Comparison of ENCODE assay signal across 12 mouse cellular contexts in the genomic region with DNA sequence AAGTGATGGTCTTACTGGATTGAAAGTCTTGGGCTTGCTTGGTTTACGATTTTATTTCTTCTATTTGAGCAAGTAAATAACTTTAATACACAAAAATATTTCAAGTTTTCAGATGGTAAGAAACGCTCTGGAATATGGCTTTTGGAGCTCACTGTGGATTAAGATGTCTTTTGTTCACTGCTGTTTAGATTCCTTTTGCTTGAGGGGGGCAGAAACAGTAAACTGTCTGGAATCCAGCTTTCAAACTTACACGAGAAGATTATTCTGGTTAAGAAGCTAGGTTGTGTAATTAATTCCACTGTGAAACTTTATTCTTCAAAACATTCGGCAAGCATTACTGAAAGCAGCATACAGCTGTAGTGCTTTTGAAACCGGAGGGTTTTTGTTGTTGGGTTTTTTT. TPM values are rescaled to one million over a fixed set of nuclear protein-coding genes. Genes with fewer than 3 reads are reported as not detected.
DNase-seq lines count a peak whose midpoint lies in the region; ATAC-seq and TF ChIP-seq lines count a peak whose summit lies in the region.
"Had no signal": no experiment of that assay in that cellular context is flagged by ENCODE, and none has a peak within 500 bp of the region (broad histone marks: within the 10 kb centered on the region; RNA-seq: fewer than 3 reads in every experiment).

No protein-coding gene starts in this region.

- 57% methylated on average over 5 of the region's 5 CpGs for WGBS in liver, postnatal 0 days (ENCODE audit: insufficient replicate concordance)
- WGBS in forebrain, embryonic 11.5 days, result 12% methylated on average over 5 of the region's 5 CpGs
- WGBS in hindbrain, embryonic 16.5 days, result 15% methylated on average over 5 of the region's 5 CpGs
- 16% methylated on average over 5 of the region's 5 CpGs for WGBS in neural tube, embryonic 14.5 days

- peaks cover 20% of the 10 kb centered on the region for H3K4me1 ChIP-seq in liver, postnatal 0 days (ENCODE audit: insufficient read depth)
- H3K4me1 ChIP-seq in forebrain, embryonic 11.5 days (replicated peaks; ENCODE audit: control insufficient read depth, insufficient read depth, low read length), result peaks cover 20% of the 10 kb centered on the region
- H3K4me1 ChIP-seq in hindbrain, embryonic 16.5 days (ENCODE audit: control insufficient read depth, insufficient read depth, low read depth, low read length), result peaks cover 29% of the 10 kb centered on the region
- peaks cover 49% of the 10 kb centered on the region for H3K4me1 ChIP-seq in neural tube, embryonic 14.5 days (ENCODE audit: control insufficient read depth, insufficient read depth, low read length)

- 0 out of 2 replicates have a peak overlapping the region, but pooled peaks have one; percentile 3 for H3K9ac ChIP-seq in liver, postnatal 0 days (replicated peaks)
- peak overlapping the region; percentile 54 for H3K9ac ChIP-seq in forebrain, embryonic 11.5 days (ENCODE audit: low read length)
- H3K9ac ChIP-seq in hindbrain, embryonic 16.5 days (ENCODE audit: low read depth, low read length), result peak overlapping the region; percentile 41; the same call in 1 of the 2 replicates
- H3K9ac ChIP-seq in neural tube, embryonic 14.5 days (replicated peaks; ENCODE audit: low read depth, low read length), result 0 out of 2 replicates have a peak overlapping the region, but pooled peaks have one; percentile 18

- H3K27me3 ChIP-seq in liver, postnatal 0 days (ENCODE audit: insufficient read depth, low read length), result no peaks in the 10 kb centered on the region
- H3K27me3 ChIP-seq in forebrain, embryonic 11.5 days (ENCODE audit: control insufficient read depth, insufficient read depth, low read length), result no peaks in the 10 kb centered on the region
- no peaks in the 10 kb centered on the region for H3K27me3 ChIP-seq in hindbrain, embryonic 16.5 days (replicated peaks; ENCODE audit: control insufficient read depth, insufficient read depth, low read length)
- no peaks in the 10 kb centered on the region for H3K27me3 ChIP-seq in neural tube, embryonic 14.5 days (ENCODE audit: control insufficient read depth, insufficient read depth, low read length)

- no peak for TF ChIP-seq EP300 in liver, postnatal 0 days (IDR thresholded peaks at IDR 0.05; ENCODE audit: low read depth)

- no peak overlapping the region for H3K27ac ChIP-seq in liver, postnatal 0 days (ENCODE audit: low read depth)
- H3K27ac ChIP-seq in forebrain, embryonic 11.5 days (ENCODE audit: low read depth, low read length), result peak overlapping the region; percentile 48; the same call in 1 of the 2 replicates
- no peak overlapping the region; the same call in 1 of the 2 replicates for H3K27ac ChIP-seq in hindbrain, embryonic 16.5 days (ENCODE audit: low read depth, low read length)
- H3K27ac ChIP-seq in neural tube, embryonic 14.5 days (ENCODE audit: low read depth, low read length), result no peak overlapping the region

- H3K4me3 ChIP-seq in liver, postnatal 0 days (ENCODE audit: low read depth, low read length), result peak overlapping the region; percentile 75; the same call in 1 of the 2 replicates
- peak overlapping the region; percentile 98 for H3K4me3 ChIP-seq in forebrain, embryonic 11.5 days (ENCODE audit: low read depth, low read length)
- H3K4me3 ChIP-seq in hindbrain, embryonic 16.5 days (ENCODE audit: low read length), result peak overlapping the region; percentile 92
- peak overlapping the region; percentile 79 for H3K4me3 ChIP-seq in neural tube, embryonic 14.5 days (ENCODE audit: low read depth, low read length)

- peak overlapping the region; percentile 92; the same call in 1 of the 2 replicates for H3K4me2 ChIP-seq in liver, postnatal 0 days (ENCODE audit: low read depth, low read length)
- peak overlapping the region; percentile 87 for H3K4me2 ChIP-seq in forebrain, embryonic 11.5 days (ENCODE audit: low read depth, low read length, severe bottlenecking)
- H3K4me2 ChIP-seq in hindbrain, embryonic 16.5 days (ENCODE audit: low read length), result peak overlapping the region; percentile 36
- H3K4me2 ChIP-seq in neural tube, embryonic 14.5 days (ENCODE audit: low read depth, low read length), result peak overlapping the region; percentile 92

- H3K9me3 ChIP-seq in liver, postnatal 0 days (ENCODE audit: low read length), result no peaks in the 10 kb centered on the region
- H3K9me3 ChIP-seq in forebrain, embryonic 11.5 days (ENCODE audit: control insufficient read depth, low read length), result no peaks in the 10 kb centered on the region
- no peaks in the 10 kb centered on the region for H3K9me3 ChIP-seq in hindbrain, embryonic 16.5 days (ENCODE audit: control insufficient read depth, low read length)
- no peaks in the 10 kb centered on the region for H3K9me3 ChIP-seq in neural tube, embryonic 14.5 days (ENCODE audit: control insufficient read depth, low read length)

- DNase-seq in liver, postnatal 0 days, result no peak
- no peak for DNase-seq in liver
- no peak for DNase-seq in forebrain, embryonic 11.5 days (ENCODE audit: low spot score)
- no peak for DNase-seq in kidney, adult 11 months
- DNase-seq in right cerebral cortex, postnatal 4 days, result no peak
- DNase-seq: gastrocnemius, postnatal 36 days; kidney, adult 8-10 months; lung, postnatal 10 days; thymus, postnatal 25 days had no signal

- ATAC-seq in liver, postnatal 0 days, result no peak
- ATAC-seq in forebrain, embryonic 11.5 days (replicated peaks; ENCODE audit: low FRiP score), result no peak
- no peak for ATAC-seq in hindbrain, embryonic 16.5 days
- no peak for ATAC-seq in neural tube, embryonic 14.5 days (ENCODE audit: low read depth)
- ATAC-seq: activated CD4-positive, CD25-positive, alpha-beta regulatory T cell, adult 4 months had no signal

- H3K36me3 ChIP-seq in liver, postnatal 0 days (replicated peaks; ENCODE audit: insufficient read depth, low read length), result peaks cover 15% of the 10 kb centered on the region
- H3K36me3 ChIP-seq in forebrain, embryonic 11.5 days (ENCODE audit: control insufficient read depth, insufficient read depth, low read length), result peaks cover 2% of the 10 kb centered on the region; the same call in 1 of the 2 replicates
- no peaks in the 10 kb centered on the region for H3K36me3 ChIP-seq in hindbrain, embryonic 16.5 days (ENCODE audit: control insufficient read depth, insufficient read depth, low read length)
- H3K36me3 ChIP-seq in neural tube, embryonic 14.5 days (ENCODE audit: control insufficient read depth, insufficient read depth, low read length), result no peaks in the 10 kb centered on the region; the same call in 1 of the 2 replicates

- TF ChIP-seq CTCF in liver, postnatal 0 days (IDR thresholded peaks at IDR 0.05; ENCODE audit: low read depth), result no peak

RNA-seq across cellular contexts. Expression of gene Zbtb18, which starts 2.8 kb away (rescaled TPM):
- polyA plus RNA-seq in liver, postnatal 0 days (2015; fragmentation: Nextera tagmentation; extraction: Ambion mirVana), result 1.5 TPM in 2 replicates
- polyA plus RNA-seq in forebrain, embryonic 11.5 days (2014; fragmentation: Nextera tagmentation; extraction: Ambion mirVana), result 5.1 and 6.6 TPM in 2 replicates
- 10.5 and 15.4 TPM in 2 replicates for polyA plus RNA-seq in hindbrain, embryonic 16.5 days (2015; fragmentation: Nextera tagmentation; extraction: Ambion mirVana)
- polyA plus RNA-seq in neural tube, embryonic 14.5 days (2014; fragmentation: Nextera tagmentation; extraction: Ambion mirVana), result 3.0 and 6.7 TPM in 2 replicates

Comparison
In these comparisons a context has a peak if more than half of its experiments do, and no peak if none do; other contexts are left out.
1. H3K4me2 ChIP-seq: peak in every context shown above with its lines; median percentile 92 in liver, postnatal 0 days; 92 in neural tube, embryonic 14.5 days; 87 in forebrain, embryonic 11.5 days; 36 in hindbrain, embryonic 16.5 days.
2. H3K9ac ChIP-seq: peak in every context shown above with its lines; median percentile 54 in forebrain, embryonic 11.5 days; 41 in hindbrain, embryonic 16.5 days; 18 in neural tube, embryonic 14.5 days; 3 in liver, postnatal 0 days.